Comparison of ENCODE assay signal across 7 mouse cellular contexts in the genomic region with DNA sequence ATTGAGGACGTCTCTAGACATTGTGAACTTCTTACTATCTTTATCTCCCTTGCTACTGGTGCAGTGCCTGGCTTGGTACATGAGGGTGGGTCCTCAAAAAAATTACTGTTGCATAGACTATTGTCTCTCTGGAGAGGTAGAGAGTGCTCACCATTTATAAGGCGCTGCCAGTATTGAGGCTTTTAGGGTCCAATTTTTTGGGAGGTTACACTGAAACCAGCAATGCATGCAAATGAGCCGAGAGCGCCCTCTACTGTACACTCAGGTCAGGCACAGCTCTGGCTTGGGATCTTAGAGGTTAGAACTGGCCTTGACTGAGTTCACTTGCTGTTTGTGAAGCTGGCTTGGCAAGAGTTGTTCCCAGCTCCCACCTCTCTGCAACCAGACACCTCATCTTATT. TPM values are rescaled to one million over a fixed set of nuclear protein-coding genes. Genes with fewer than 3 reads are reported as not detected.
A peak's percentile ranks its signal among the peaks of the same experiment; 100 is the strongest.
DNase-seq lines count a peak whose midpoint lies in the region; ATAC-seq and TF ChIP-seq lines count a peak whose summit lies in the region.

No protein-coding gene starts in this region.

- H3K4me3 ChIP-seq in forebrain, embryonic 11.5 days (ENCODE audit: low read depth, low read length) = no peak overlapping the region
- no peak overlapping the region for H3K4me3 ChIP-seq in hindbrain, embryonic 13.5 days
- no peak overlapping the region for H3K4me3 ChIP-seq in midbrain, embryonic 12.5 days

- 10% methylated on average over 4 of the region's 4 CpGs for WGBS in forebrain, embryonic 11.5 days
- 9% methylated on average over 4 of the region's 4 CpGs for WGBS in hindbrain, embryonic 13.5 days
- 14% methylated on average over 4 of the region's 4 CpGs for WGBS in midbrain, embryonic 12.5 days

- in situ Hi-C loops in Patski (cut with MboI; ENCODE audit: low pct_unique_long_range_greater_than_20kb) = loop anchor here (5.0 to 10.0 kb wide), 2 partner anchors 67 to 230 kb away; no protein-coding TSS in a partner anchor

- CTCF ChIA-PET in Patski (lab: Charles Lee) = interaction anchor here (0.6 to 8.3 kb wide), 10 partner anchors 10 to 87 kb away, joined by 3 to 68 read pairs (median 3); no protein-coding TSS in a partner anchor

- H3K27me3 ChIP-seq in Patski = peaks cover 29% of the 10 kb centered on the region
- no peaks in the 10 kb centered on the region for H3K27me3 ChIP-seq in forebrain, embryonic 11.5 days (ENCODE audit: control insufficient read depth, insufficient read depth, low read length)
- H3K27me3 ChIP-seq in hindbrain, embryonic 13.5 days = no peaks in the 10 kb centered on the region
- peaks cover 7% of the 10 kb centered on the region; the same call in 1 of the 2 replicates for H3K27me3 ChIP-seq in midbrain, embryonic 12.5 days

- H3K4me1 ChIP-seq in forebrain, embryonic 11.5 days (replicated peaks; ENCODE audit: control insufficient read depth, insufficient read depth, low read length) = no peaks in the 10 kb centered on the region; the same call in 1 of the 2 replicates
- H3K4me1 ChIP-seq in hindbrain, embryonic 13.5 days (replicated peaks) = peaks cover 7% of the 10 kb centered on the region
- peaks cover 6% of the 10 kb centered on the region for H3K4me1 ChIP-seq in midbrain, embryonic 12.5 days

- H3K27ac ChIP-seq in forebrain, embryonic 11.5 days (ENCODE audit: low read depth, low read length) = no peak overlapping the region
- H3K27ac ChIP-seq in hindbrain, embryonic 13.5 days = peak overlapping the region; percentile 25; the same call in 1 of the 2 replicates
- H3K27ac ChIP-seq in midbrain, embryonic 12.5 days (replicated peaks) = no peak overlapping the region

- peak; percentile 44 for ATAC-seq in Patski
- peak; percentile 54; the same call in 1 of the 2 replicates for ATAC-seq in forebrain, embryonic 11.5 days (replicated peaks; ENCODE audit: low FRiP score)
- peak; percentile 75 for ATAC-seq in hindbrain, embryonic 13.5 days (ENCODE audit: low FRiP score)
- peak; percentile 63 for ATAC-seq in midbrain, embryonic 12.5 days (ENCODE audit: low FRiP score, low read depth)

- H3K36me3 ChIP-seq in forebrain, embryonic 11.5 days (ENCODE audit: control insufficient read depth, insufficient read depth, low read length) = no peaks in the 10 kb centered on the region
- peaks cover 49% of the 10 kb centered on the region for H3K36me3 ChIP-seq in hindbrain, embryonic 13.5 days
- H3K36me3 ChIP-seq in midbrain, embryonic 12.5 days = peaks cover 11% of the 10 kb centered on the region

- H3K4me2 ChIP-seq in forebrain, embryonic 11.5 days (ENCODE audit: low read depth, low read length, severe bottlenecking) = no peak overlapping the region
- no peak overlapping the region for H3K4me2 ChIP-seq in hindbrain, embryonic 13.5 days
- no peak overlapping the region for H3K4me2 ChIP-seq in midbrain, embryonic 12.5 days (replicated peaks)

- TF ChIP-seq CTCF in Patski (IDR thresholded peaks at IDR 0.05) = peak; percentile 96

- POLR2A ChIA-PET in Patski (lab: Charles Lee) = no interaction called here

- no peak overlapping the region for H3K9ac ChIP-seq in forebrain, embryonic 11.5 days (ENCODE audit: low read length)
- H3K9ac ChIP-seq in hindbrain, embryonic 13.5 days = no peak overlapping the region
- no peak overlapping the region for H3K9ac ChIP-seq in midbrain, embryonic 12.5 days (replicated peaks)

- H3K9me3 ChIP-seq in forebrain, embryonic 11.5 days (ENCODE audit: control insufficient read depth, low read length) = no peaks in the 10 kb centered on the region
- H3K9me3 ChIP-seq in hindbrain, embryonic 13.5 days = no peaks in the 10 kb centered on the region
- no peaks in the 10 kb centered on the region for H3K9me3 ChIP-seq in midbrain, embryonic 12.5 days

- no peak for DNase-seq in Patski (ENCODE audit: low read depth, low spot score)
- peak; percentile 42 for DNase-seq in c-Kit-positive CD71-positive TER-119-positive erythroid progenitor cells, embryonic 14.5 days (ENCODE audit: low spot score)
- peak; percentile 86 for DNase-seq in forebrain, embryonic 11.5 days (ENCODE audit: low spot score)
- DNase-seq in left cerebral cortex, adult 18-20 months (ENCODE audit: low spot score in 2 of 2) = peak; percentile 68 to 81
- DNase-seq in spleen, adult 12 weeks (ENCODE audit: low spot score) = peak; percentile 29

RNA-seq across cellular contexts. Expression of a gene that starts 51.5 kb away (rescaled TPM):
- 0.17 TPM for polyA plus RNA-seq in Patski (2021)
- polyA plus RNA-seq in forebrain, embryonic 11.5 days (2014; fragmentation: Nextera tagmentation; extraction: Ambion mirVana) = 15.3 and 16.9 TPM in 2 replicates
- 57.6 and 67.5 TPM in 2 replicates for polyA plus RNA-seq in hindbrain, embryonic 13.5 days (2015; fragmentation: Nextera tagmentation; extraction: Ambion mirVana)
- 10 to 100 TPM; 65.8 to 86.7 TPM for total RNA-seq in left cerebral cortex, adult 18-20 months (2021)
- polyA plus RNA-seq in midbrain, embryonic 12.5 days (2016; fragmentation: Nextera tagmentation; extraction: Ambion mirVana) = 109 and 112 TPM in 2 replicates

Comparison
In these comparisons a context has a peak if more than half of its experiments do, and no peak if none do; other contexts are left out.
1. RNA of a gene that starts 51.5 kb away (polyA plus RNA-seq): 109 to 112 TPM in midbrain, embryonic 12.5 days, 57.6 to 67.5 TPM in hindbrain, embryonic 13.5 days and 15.3 to 16.9 TPM in forebrain, embryonic 11.5 days; 0.17 TPM in Patski (single experiment); every median in the first group is over 10 times any median in the second.
2. Peak in every context shown above with its lines, with median percentiles within 50 percentile points of each other: ATAC-seq.